Mouse (Mus musculus) frontal cortex, adult 2 months (tissue): ENCODE data around the gene Scn3a. TPM values are rescaled to one million over a fixed set of nuclear protein-coding genes. Genes with fewer than 3 reads are reported as not detected.

Experiments used
- DNase-seq, 2 experiments: peaks; one replicate each; pipeline ENCODE4 v3.0.0; 2022; ENCODE audit warnings: low spot score in 1 of 2; ENCODE audit errors: extremely low spot score in 1 of 2
- polyA plus RNA-seq: library from polyadenylated mRNA; depleted of rRNA; stranded (reverse); fragments of >200 nt; gene quantifications from 2 replicates; pipeline ENCODE4 v1.2.3, GENCODE M21; 2012; rRNA removed

The Scn3a gene
- polyA plus RNA-seq, 1 experiment, result 18.3 TPM

- DNase-seq, result peak; percentile 82 to 89
Measured at GRCm38 (mm10) chr2:65414806-65415281, 152.6 kb downstream of the Scn3a start.

- peak in 1 of 2 experiments; percentile 35 for DNase-seq
Measured at GRCm38 (mm10) chr2:65414237-65414636, 153.2 kb downstream of the Scn3a start.

GRCm38 (mm10) chr2:65413746-65414145 lies 153.7 kb downstream of the Scn3a start:
- peak; percentile 41 to 82 for DNase-seq

Other genes with a start within 250 kb of the Scn3a start
- gene Slc38a11, start 203.6 kb downstream of the Scn3a start, polyA plus RNA-seq, result 2.8 and 3.6 TPM in 2 replicates
- gene Scn2a, start 53.1 kb upstream of the Scn3a start, polyA plus RNA-seq, result 59.2 and 71.1 TPM in 2 replicates